ENCODE assay signal across 14 mouse cellular contexts in the genomic region with DNA sequence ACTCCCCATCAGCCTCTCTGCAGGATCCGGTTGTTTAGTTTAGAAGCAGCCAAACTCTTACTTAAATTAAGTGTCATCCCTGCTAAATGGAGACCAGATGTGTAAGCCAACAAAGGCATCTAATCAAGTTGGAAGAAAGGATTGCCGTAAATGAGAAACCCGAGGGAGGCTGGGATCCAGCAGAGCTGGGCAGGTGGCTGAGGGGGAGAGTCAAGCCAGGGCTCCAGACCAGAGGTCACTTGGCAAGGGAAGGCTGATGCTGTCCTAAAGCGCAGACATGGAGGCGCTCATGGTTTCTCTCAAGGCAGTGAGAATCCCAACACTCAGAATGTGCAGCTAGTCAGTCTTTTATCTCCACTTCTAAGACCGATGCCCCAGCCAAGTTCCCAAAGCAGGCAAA.
DNase-seq lines count a peak whose midpoint lies in the region; ATAC-seq lines count a peak whose summit lies in the region.
"Had no signal": no experiment of that assay in that cellular context is flagged by ENCODE, and none has a peak within 500 bp of the region (broad histone marks: within the 10 kb centered on the region; RNA-seq: fewer than 3 reads in every experiment).

No protein-coding gene starts in this region.

- WGBS in hindbrain, embryonic 13.5 days, result 56% methylated on average over 6 of the region's 6 CpGs
- WGBS in hindbrain, embryonic 16.5 days, result 55% methylated on average over 6 of the region's 6 CpGs
- 36% methylated on average over 6 of the region's 6 CpGs for WGBS in kidney, embryonic 14.5 days

- ATAC-seq in hindbrain, embryonic 13.5 days (ENCODE audit: low FRiP score), result no peak
- ATAC-seq in hindbrain, embryonic 16.5 days, result no peak
- peak; percentile 54; the same call in 1 of the 2 replicates for ATAC-seq in kidney, embryonic 14.5 days (ENCODE audit: low FRiP score, low TSS enrichment)
- ATAC-seq in granulocyte monocyte progenitor cell, adult 5-6 weeks (replicated peaks; ENCODE audit: poor library complexity, severe bottlenecking), result no peak

- DNase-seq in ovary, adult 18-20 months (ENCODE audit: low spot score), result peak; percentile 30
- no peak for DNase-seq in ovary, postnatal 10 days (ENCODE audit: low spot score)
- DNase-seq in frontal cortex, postnatal 10 days (ENCODE audit: low spot score in 2 of 2), result no peak
- DNase-seq in layer of hippocampus, postnatal 10 days (ENCODE audit: low spot score in 2 of 2), result no peak
- DNase-seq: B cell, adult 2 months; cerebellum, adult 18-20 months; thymus, adult 18-20 months had no signal

- H3K4me2 ChIP-seq in hindbrain, embryonic 13.5 days, result no peak overlapping the region
- no peak overlapping the region for H3K4me2 ChIP-seq in hindbrain, embryonic 16.5 days (ENCODE audit: low read length)
- H3K4me2 ChIP-seq in kidney, embryonic 14.5 days (replicated peaks; ENCODE audit: low read depth, low read length), result no peak overlapping the region
- H3K4me2 ChIP-seq: heart, embryonic 15.5 days; hindbrain, embryonic 15.5 days had no signal

- no peaks in the 10 kb centered on the region for H3K36me3 ChIP-seq in hindbrain, embryonic 13.5 days
- no peaks in the 10 kb centered on the region for H3K36me3 ChIP-seq in hindbrain, embryonic 16.5 days (ENCODE audit: control insufficient read depth, insufficient read depth, low read length)
- H3K36me3 ChIP-seq in kidney, embryonic 14.5 days (ENCODE audit: control insufficient read depth, insufficient read depth, low read length), result no peaks in the 10 kb centered on the region
- H3K36me3 ChIP-seq: G1E; heart, embryonic 15.5 days; hindbrain, embryonic 15.5 days had no signal

- H3K4me3 ChIP-seq in hindbrain, embryonic 13.5 days, result no peak overlapping the region
- H3K4me3 ChIP-seq in hindbrain, embryonic 16.5 days (ENCODE audit: low read length), result no peak overlapping the region
- H3K4me3 ChIP-seq in kidney, embryonic 14.5 days (ENCODE audit: low read length), result no peak overlapping the region
- H3K4me3 ChIP-seq: heart, embryonic 15.5 days; hindbrain, embryonic 15.5 days had no signal

- peaks cover 24% of the 10 kb centered on the region for H3K4me1 ChIP-seq in hindbrain, embryonic 13.5 days (replicated peaks)
- H3K4me1 ChIP-seq in hindbrain, embryonic 16.5 days (ENCODE audit: control insufficient read depth, insufficient read depth, low read depth, low read length), result peaks cover 14% of the 10 kb centered on the region
- peaks cover 9% of the 10 kb centered on the region; the same call in 1 of the 2 replicates for H3K4me1 ChIP-seq in kidney, embryonic 14.5 days (ENCODE audit: control insufficient read depth, insufficient read depth, low read length)

- H3K9me3 ChIP-seq in hindbrain, embryonic 13.5 days, result no peaks in the 10 kb centered on the region
- no peaks in the 10 kb centered on the region for H3K9me3 ChIP-seq in hindbrain, embryonic 16.5 days (ENCODE audit: control insufficient read depth, low read length)
- H3K9me3 ChIP-seq in kidney, embryonic 14.5 days (ENCODE audit: control insufficient read depth, low read length), result no peaks in the 10 kb centered on the region
- H3K9me3 ChIP-seq: G1E; heart, embryonic 15.5 days; hindbrain, embryonic 15.5 days had no signal

- H3K9ac ChIP-seq in hindbrain, embryonic 13.5 days, result no peak overlapping the region
- H3K9ac ChIP-seq in hindbrain, embryonic 16.5 days (ENCODE audit: low read depth, low read length), result no peak overlapping the region
- H3K9ac ChIP-seq in kidney, embryonic 14.5 days (ENCODE audit: low read depth, low read length), result no peak overlapping the region
- H3K9ac ChIP-seq: heart, embryonic 15.5 days; hindbrain, embryonic 15.5 days had no signal

- no peaks in the 10 kb centered on the region for H3K27me3 ChIP-seq in hindbrain, embryonic 13.5 days
- H3K27me3 ChIP-seq in hindbrain, embryonic 16.5 days (replicated peaks; ENCODE audit: control insufficient read depth, insufficient read depth, low read length), result no peaks in the 10 kb centered on the region
- H3K27me3 ChIP-seq in kidney, embryonic 14.5 days (ENCODE audit: control insufficient read depth, insufficient read depth, low read length), result no peaks in the 10 kb centered on the region
- H3K27me3 ChIP-seq: heart, embryonic 15.5 days; hindbrain, embryonic 15.5 days had no signal

- 0 out of 2 replicates have a peak overlapping the region, but pooled peaks have one; percentile 36 for H3K27ac ChIP-seq in hindbrain, embryonic 13.5 days
- no peak overlapping the region for H3K27ac ChIP-seq in hindbrain, embryonic 16.5 days (ENCODE audit: low read depth, low read length)
- no peak overlapping the region for H3K27ac ChIP-seq in kidney, embryonic 14.5 days (ENCODE audit: low read depth, low read length)
- H3K27ac ChIP-seq: heart, embryonic 15.5 days; hindbrain, embryonic 15.5 days had no signal
